Mouse (Mus musculus) megakaryocyte, embryonic 14.5 days (primary cell): ENCODE measurements around the gene Ehf.

Experiments
- FLI1 ChIP-seq: IDR thresholded peaks from 2 replicates; pipeline ENCODE4 v1.6.1; 2012; ENCODE audit warnings: low read length, inconsistent platforms, mixed read lengths
- GATA1 ChIP-seq: IDR thresholded peaks from 3 replicates; pipeline ENCODE4 v1.6.1; 2012; ENCODE audit warnings: mixed read lengths, low read length, inconsistent platforms, borderline replicate concordance

DNA sequence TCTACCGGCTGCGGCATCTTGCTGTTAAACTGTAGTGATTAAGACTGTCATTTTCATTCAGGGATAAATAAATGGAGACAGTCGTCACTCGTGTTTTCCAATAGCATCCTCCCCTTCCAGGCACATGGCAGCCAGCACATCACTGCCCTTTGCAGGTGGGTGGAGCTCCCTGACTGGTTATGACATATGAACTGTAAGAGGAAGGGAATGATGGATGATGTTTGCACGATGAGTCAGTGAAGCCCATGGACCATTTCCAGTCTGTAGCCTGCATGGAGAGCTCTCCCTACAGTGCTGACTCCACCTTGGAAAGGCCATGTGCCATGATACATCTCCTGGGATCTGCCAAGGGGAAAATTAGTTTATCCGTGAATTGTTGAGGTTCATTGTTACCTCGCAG lies 40.5 kb upstream of the Ehf start:
- TF ChIP-seq GATA1 (no peak), FLI1 (no peak)
